Mouse (Mus musculus): ENCODE data around the gene Rnasel. TPM values are rescaled to one million over a fixed set of nuclear protein-coding genes. Genes with fewer than 3 reads are reported as not detected.

The Rnasel gene
- polyA plus RNA-seq (2012; rRNA removed) (19.4 and 23.5 TPM in 2 replicates), polyA plus RNA-seq (2014; fragmentation: Nextera tagmentation; extraction: Ambion mirVana) (10.0 and 14.1 TPM in 2 replicates)

DNA sequence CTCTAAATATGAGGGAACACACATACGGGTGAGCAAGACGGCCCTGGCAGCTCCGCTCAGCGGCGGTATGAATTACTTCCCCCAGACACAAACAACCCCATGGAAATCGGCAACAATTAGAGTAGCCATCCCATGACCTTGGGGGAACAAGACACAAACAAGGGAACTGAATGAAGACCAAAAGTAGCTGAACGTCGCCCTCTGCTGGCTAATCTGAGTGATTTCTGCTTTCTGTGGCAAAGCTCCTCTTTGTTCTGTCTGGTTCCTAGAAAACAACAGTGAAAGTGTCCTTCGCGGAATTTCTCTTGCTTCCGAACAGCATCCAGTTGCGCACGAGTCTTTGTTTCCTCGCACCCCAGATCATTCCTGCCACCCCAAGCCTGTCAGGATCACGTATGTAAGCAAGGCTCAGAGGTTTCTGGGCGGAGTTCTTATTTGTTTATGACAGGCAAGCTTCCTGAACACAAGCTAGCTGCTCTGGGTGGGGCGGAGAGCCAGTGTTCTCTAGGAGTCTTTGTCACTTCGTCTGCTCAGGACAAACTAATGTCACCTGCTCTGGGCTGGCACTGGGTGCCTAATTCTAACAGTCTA is at the start of gene Rnasel:
Gene Rnasel, plus strand, starts transcription at position 216 of the 591 bp plus-strand sequence.
- Histone ChIP-seq H3K27ac (replicated peaks; ENCODE audit: low read depth, low read length) (peak within 1 kb of the TSS; percentile 29; the same call in 1 of the 2 replicates), H3K4me3 (replicated peaks; ENCODE audit: low read length) (peak within 1 kb of the TSS; percentile 41), H3K27me3 (ENCODE audit: control insufficient read depth, insufficient read depth, low read length) (no peaks in the 10 kb centered on the region), H3K9ac (ENCODE audit: low read depth, low read length, severe bottlenecking) (peak within 1 kb of the TSS; percentile 66), H3K36me3 (ENCODE audit: control insufficient read depth, insufficient read depth, low read length) (no peaks in the 10 kb centered on the region), H3K9me3 (ENCODE audit: control insufficient read depth, low read length) (no peaks in the 10 kb centered on the region), H3K4me1 (ENCODE audit: control insufficient read depth, insufficient read depth, low read length) (peaks cover 8% of the 10 kb centered on the region), H3K4me2 (replicated peaks; ENCODE audit: low read depth, low read length, severe bottlenecking) (peak within 1 kb of the TSS; percentile 59)
- WGBS, result 3% methylated on average over 18 of the region's 18 CpGs
- ATAC-seq (ENCODE audit: low FRiP score, low read depth) (peak; percentile 56), DNase-seq (ENCODE audit: low spot score) (peak; percentile 96)
- TF ChIP-seq POLR2A (IDR thresholded peaks at IDR 0.05; ENCODE audit: borderline replicate concordance, extremely low read depth, insufficient read depth, insufficient read length), result no peak

DNA sequence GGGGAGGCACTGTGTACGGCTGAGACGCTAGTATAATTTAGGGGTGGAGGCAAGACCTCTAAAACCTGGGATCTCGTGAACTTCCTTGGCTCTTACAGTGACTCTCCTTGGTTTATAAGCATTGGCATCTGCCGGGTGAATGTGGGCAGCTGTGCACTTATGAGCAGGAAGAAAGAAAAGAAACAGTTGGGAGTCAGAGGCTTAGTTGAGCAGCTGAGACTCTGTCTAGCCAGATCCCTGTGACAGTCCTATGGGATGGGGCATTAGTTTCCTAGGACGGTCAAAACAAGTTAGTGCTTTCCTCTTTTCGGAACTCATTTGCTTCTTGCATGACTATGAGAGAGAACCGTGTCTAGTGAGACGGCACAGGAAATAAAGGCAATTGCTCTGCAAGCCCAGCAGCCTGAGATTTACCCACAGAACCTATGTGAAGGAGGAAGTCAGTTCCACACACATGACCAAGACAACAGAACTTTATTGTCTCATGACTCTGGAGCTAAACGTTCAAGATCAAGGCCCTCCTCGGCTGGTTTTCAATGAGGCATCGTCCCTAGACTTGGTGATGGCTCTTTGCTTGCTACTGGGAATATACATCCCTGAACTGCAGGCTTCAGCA is 48.7 kb upstream of the Rnasel start:
- DNase-seq (ENCODE audit: low spot score), result peak; percentile 58
- Histone ChIP-seq H3K27ac (replicated peaks; ENCODE audit: low read depth, low read length) (no peak overlapping the region), H3K4me1 (ENCODE audit: control insufficient read depth, insufficient read depth, low read length) (peaks cover 60% of the 10 kb centered on the region), H3K4me3 (replicated peaks; ENCODE audit: low read length) (no peak overlapping the region), H3K36me3 (ENCODE audit: control insufficient read depth, insufficient read depth, low read length) (no peaks in the 10 kb centered on the region), H3K9me3 (ENCODE audit: control insufficient read depth, low read length) (no peaks in the 10 kb centered on the region), H3K9ac (ENCODE audit: low read depth, low read length, severe bottlenecking) (no peak overlapping the region), H3K4me2 (replicated peaks; ENCODE audit: low read depth, low read length, severe bottlenecking) (no peak overlapping the region), H3K27me3 (ENCODE audit: control insufficient read depth, insufficient read depth, low read length) (no peaks in the 10 kb centered on the region)
- 75% methylated on average over 11 of the region's 11 CpGs for WGBS
- ATAC-seq (ENCODE audit: low FRiP score, low read depth), result no peak
- TF ChIP-seq POLR2A (IDR thresholded peaks at IDR 0.05; ENCODE audit: borderline replicate concordance, extremely low read depth, insufficient read depth, insufficient read length), result no peak

DNA sequence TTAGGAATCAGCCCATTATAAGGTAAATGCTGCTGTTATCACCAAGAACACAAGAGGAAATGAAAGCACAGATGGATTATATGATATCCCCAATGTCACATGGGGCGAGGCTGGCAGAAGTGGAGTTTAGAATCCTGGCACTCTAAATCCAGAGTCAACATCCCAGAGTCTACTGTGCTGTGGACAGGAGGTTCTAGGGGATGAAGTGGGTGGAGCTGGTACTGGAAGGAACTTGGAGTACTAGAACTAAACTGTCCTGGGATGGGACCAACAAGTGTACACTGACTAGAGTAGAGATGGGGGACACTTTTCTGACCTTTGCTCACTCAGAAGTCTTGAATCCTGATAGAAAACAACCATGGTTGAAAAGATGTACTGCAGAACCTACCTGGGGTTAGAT is 47.8 kb upstream of the Rnasel start:
- Histone ChIP-seq H3K4me1 (ENCODE audit: control insufficient read depth, insufficient read depth, low read length) (peaks cover 60% of the 10 kb centered on the region), H3K9ac (ENCODE audit: low read depth, low read length, severe bottlenecking) (no peak overlapping the region)
- DNase-seq (ENCODE audit: low spot score), result no peak

DNA sequence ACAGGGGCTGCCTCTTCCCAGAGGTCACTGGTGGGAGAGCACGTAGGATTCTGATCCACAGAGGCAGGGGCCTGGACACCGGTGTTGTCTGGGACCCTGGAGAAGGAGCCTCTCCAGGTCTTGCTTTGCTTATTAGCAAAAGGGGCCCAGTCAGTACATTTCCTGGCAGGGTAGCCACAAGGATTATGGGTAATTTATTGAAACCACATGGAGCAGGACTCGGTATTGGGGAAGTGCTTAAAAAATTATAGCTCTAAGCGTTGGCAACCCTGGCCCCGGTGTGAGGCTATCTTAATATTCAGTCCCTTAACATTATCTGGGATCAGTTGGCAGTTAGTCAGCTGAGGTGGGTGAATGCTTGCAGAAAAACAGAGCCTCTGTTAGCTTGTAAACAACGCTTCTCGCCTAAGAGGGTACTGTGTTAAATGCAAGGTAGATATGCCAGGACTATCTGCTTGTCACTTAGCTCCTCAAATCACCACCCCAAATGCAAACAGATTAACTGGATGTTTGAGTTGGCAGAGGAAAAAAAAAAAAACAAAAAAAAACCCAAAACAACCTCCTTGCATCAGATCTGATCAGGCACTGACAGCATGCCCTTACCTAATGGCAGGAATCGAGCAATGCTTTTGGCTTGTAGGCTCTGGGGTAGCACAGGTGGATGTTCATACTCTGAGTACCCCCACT is 46.9 kb upstream of the Rnasel start:
- WGBS, result 32% methylated on average over 8 of the region's 8 CpGs
- H3K27ac ChIP-seq (replicated peaks; ENCODE audit: low read depth, low read length), result no peak overlapping the region

More for the DNA sequence above, 47.8 kb upstream of the Rnasel start:
- TF ChIP-seq POLR2A (IDR thresholded peaks at IDR 0.05; ENCODE audit: borderline replicate concordance, extremely low read depth, insufficient read depth, insufficient read length), result no peak
- Histone ChIP-seq H3K36me3 (ENCODE audit: control insufficient read depth, insufficient read depth, low read length) (no peaks in the 10 kb centered on the region), H3K4me3 (replicated peaks; ENCODE audit: low read length) (no peak overlapping the region), H3K9me3 (ENCODE audit: control insufficient read depth, low read length) (0 out of 2 replicates have a peak, but pooled peaks cover 4% of the 10 kb centered on the region), H3K27me3 (ENCODE audit: control insufficient read depth, insufficient read depth, low read length) (no peaks in the 10 kb centered on the region), H3K27ac (replicated peaks; ENCODE audit: low read depth, low read length) (no peak overlapping the region), H3K4me2 (replicated peaks; ENCODE audit: low read depth, low read length, severe bottlenecking) (no peak overlapping the region)
- 95% methylated on average over 1 of the region's 1 CpGs for WGBS
- no peak for ATAC-seq (ENCODE audit: low FRiP score, low read depth)

DNA sequence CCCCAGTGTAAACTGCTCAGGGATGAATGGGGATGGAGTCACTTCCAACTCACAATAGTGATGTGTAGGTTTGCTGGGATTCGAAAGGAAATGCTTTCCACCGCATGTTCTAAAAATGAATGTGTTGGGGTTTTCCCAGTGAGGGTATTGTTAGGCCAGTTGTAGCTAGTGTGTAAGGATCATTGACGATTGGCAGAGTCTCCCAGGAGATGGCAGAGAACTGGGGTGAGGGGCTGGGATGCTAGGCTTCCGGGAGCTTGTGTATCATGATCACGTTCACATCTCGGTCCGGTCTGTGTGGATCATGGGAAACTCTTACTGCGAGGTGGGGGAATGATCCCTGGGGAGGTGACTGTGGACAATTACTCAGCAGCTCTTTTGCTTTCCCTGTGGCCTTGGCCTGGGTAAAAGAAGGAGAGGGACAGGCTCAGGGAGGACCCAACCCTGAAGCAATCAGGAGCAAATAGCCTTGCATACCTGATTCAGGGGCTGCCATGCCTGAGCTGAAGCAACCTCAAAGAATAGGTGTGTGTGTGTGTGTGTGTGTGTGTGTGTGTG is 46.3 kb upstream of the Rnasel start:
- Histone ChIP-seq H3K36me3 (ENCODE audit: control insufficient read depth, insufficient read depth, low read length) (no peaks in the 10 kb centered on the region), H3K4me2 (replicated peaks; ENCODE audit: low read depth, low read length, severe bottlenecking) (no peak overlapping the region), H3K4me1 (ENCODE audit: control insufficient read depth, insufficient read depth, low read length) (peaks cover 56% of the 10 kb centered on the region), H3K9me3 (ENCODE audit: control insufficient read depth, low read length) (0 out of 2 replicates have a peak, but pooled peaks cover 4% of the 10 kb centered on the region), H3K27me3 (ENCODE audit: control insufficient read depth, insufficient read depth, low read length) (no peaks in the 10 kb centered on the region), H3K9ac (ENCODE audit: low read depth, low read length, severe bottlenecking) (no peak overlapping the region), H3K27ac (replicated peaks; ENCODE audit: low read depth, low read length) (no peak overlapping the region), H3K4me3 (replicated peaks; ENCODE audit: low read length) (no peak overlapping the region)
- DNase-seq (ENCODE audit: low spot score) (no peak), ATAC-seq (ENCODE audit: low FRiP score, low read depth) (no peak)
- WGBS, result 59% methylated on average over 8 of the region's 8 CpGs
- TF ChIP-seq POLR2A (IDR thresholded peaks at IDR 0.05; ENCODE audit: borderline replicate concordance, extremely low read depth, insufficient read depth, insufficient read length), result no peak

More for the DNA sequence above, 46.9 kb upstream of the Rnasel start:
- Histone ChIP-seq H3K4me1 (ENCODE audit: control insufficient read depth, insufficient read depth, low read length) (peaks cover 60% of the 10 kb centered on the region), H3K4me2 (replicated peaks; ENCODE audit: low read depth, low read length, severe bottlenecking) (no peak overlapping the region), H3K36me3 (ENCODE audit: control insufficient read depth, insufficient read depth, low read length) (no peaks in the 10 kb centered on the region), H3K4me3 (replicated peaks; ENCODE audit: low read length) (no peak overlapping the region), H3K27me3 (ENCODE audit: control insufficient read depth, insufficient read depth, low read length) (no peaks in the 10 kb centered on the region), H3K9ac (ENCODE audit: low read depth, low read length, severe bottlenecking) (no peak overlapping the region), H3K9me3 (ENCODE audit: control insufficient read depth, low read length) (0 out of 2 replicates have a peak, but pooled peaks cover 4% of the 10 kb centered on the region)
- no peak for ATAC-seq (ENCODE audit: low FRiP score, low read depth)
- TF ChIP-seq POLR2A (IDR thresholded peaks at IDR 0.05; ENCODE audit: borderline replicate concordance, extremely low read depth, insufficient read depth, insufficient read length), result no peak
- peak; percentile 41 for DNase-seq (ENCODE audit: low spot score)
